Mouse (Mus musculus) c-Kit-positive CD71-positive TER-119-positive erythroid progenitor cells, embryonic 14.5 days (primary cell): ENCODE measurements around the gene C1ql4.
"Not testable (repeated sequence)": the region's sequence is repeated elsewhere in the genome, so short reads cannot be mapped to it uniquely, and the experiment has no call there.

Experiments
- DNase-seq: peaks from one replicate; pipeline ENCODE4 v3.0.0-alpha.2; 2013; ENCODE audit warnings: low spot score

Gene C1ql4

GRCm38 (mm10) chr15:99098493-99098861 is 10.9 kb upstream of the C1ql4 start:
- DNase-seq = no peak

GRCm38 (mm10) chr15:99097840-99098492 is 10.3 kb upstream of the C1ql4 start:
- no peak for DNase-seq

GRCm38 (mm10) chr15:99096831-99097500 is 9.3 kb upstream of the C1ql4 start:
- DNase-seq = no peak

- no peak for DNase-seq
Observed at GRCm38 (mm10) chr15:99096061-99096793, 8.6 kb upstream of the C1ql4 start.

- no peak for DNase-seq
Observed at GRCm38 (mm10) chr15:99095356-99095755, 7.7 kb upstream of the C1ql4 start.

- DNase-seq = no peak
Observed at GRCm38 (mm10) chr15:99094631-99095270, 7.1 kb upstream of the C1ql4 start.

GRCm38 (mm10) chr15:99093291-99094258 is 6.0 kb upstream of the C1ql4 start:
- DNase-seq = no peak

- DNase-seq = no peak
Observed at GRCm38 (mm10) chr15:99092870-99093269, 5.3 kb upstream of the C1ql4 start, which contains the start of gene Dnajc22. TSS of gene Dnajc22 (plus strand) at chr15:99093170.

- no peak for DNase-seq
Observed at GRCm38 (mm10) chr15:99089069-99089468, 1.5 kb upstream of the C1ql4 start.

- peak; percentile 49 for DNase-seq
Observed at GRCm38 (mm10) chr15:99088292-99088691, 675 bp upstream of the C1ql4 start.

- DNase-seq = no peak
Observed at GRCm38 (mm10) chr15:99085997-99086396, 1.6 kb downstream of the C1ql4 start.

GRCm38 (mm10) chr15:99084618-99085017 is 3.0 kb downstream of the C1ql4 start:
- no peak for DNase-seq

- no peak for DNase-seq
Observed at GRCm38 (mm10) chr15:99083867-99084557, 3.6 kb downstream of the C1ql4 start.

- DNase-seq = peak; percentile 37
Observed at GRCm38 (mm10) chr15:99083258-99083657, 4.4 kb downstream of the C1ql4 start.

- DNase-seq = no peak
Observed at GRCm38 (mm10) chr15:99082840-99083239, 4.8 kb downstream of the C1ql4 start.

- DNase-seq = no peak
Observed at GRCm38 (mm10) chr15:99082322-99082721, 5.3 kb downstream of the C1ql4 start.

- DNase-seq = no peak
Observed at GRCm38 (mm10) chr15:99079804-99080203, 7.8 kb downstream of the C1ql4 start.

GRCm38 (mm10) chr15:99078181-99078910 is 9.3 kb downstream of the C1ql4 start:
- DNase-seq = no peak

- not testable (repeated sequence) for DNase-seq
Observed at GRCm38 (mm10) chr15:99076011-99076410, 11.6 kb downstream of the C1ql4 start.
